Mouse (Mus musculus) neutrophil, adult 65 days (primary cell): Measurements from ENCODE around the gene Ccdc40. TPM values are rescaled to one million over a fixed set of nuclear protein-coding genes. Genes with fewer than 3 reads are reported as not detected.

Experiments
- total RNA-seq: library from RNA; stranded (reverse); gene quantifications from 2 replicates; pipeline ENCODE4 v1.2.4, GENCODE M21; 2023

Gene Ccdc40
- 0.18 and 0.28 TPM in 2 replicates for total RNA-seq

DNA sequence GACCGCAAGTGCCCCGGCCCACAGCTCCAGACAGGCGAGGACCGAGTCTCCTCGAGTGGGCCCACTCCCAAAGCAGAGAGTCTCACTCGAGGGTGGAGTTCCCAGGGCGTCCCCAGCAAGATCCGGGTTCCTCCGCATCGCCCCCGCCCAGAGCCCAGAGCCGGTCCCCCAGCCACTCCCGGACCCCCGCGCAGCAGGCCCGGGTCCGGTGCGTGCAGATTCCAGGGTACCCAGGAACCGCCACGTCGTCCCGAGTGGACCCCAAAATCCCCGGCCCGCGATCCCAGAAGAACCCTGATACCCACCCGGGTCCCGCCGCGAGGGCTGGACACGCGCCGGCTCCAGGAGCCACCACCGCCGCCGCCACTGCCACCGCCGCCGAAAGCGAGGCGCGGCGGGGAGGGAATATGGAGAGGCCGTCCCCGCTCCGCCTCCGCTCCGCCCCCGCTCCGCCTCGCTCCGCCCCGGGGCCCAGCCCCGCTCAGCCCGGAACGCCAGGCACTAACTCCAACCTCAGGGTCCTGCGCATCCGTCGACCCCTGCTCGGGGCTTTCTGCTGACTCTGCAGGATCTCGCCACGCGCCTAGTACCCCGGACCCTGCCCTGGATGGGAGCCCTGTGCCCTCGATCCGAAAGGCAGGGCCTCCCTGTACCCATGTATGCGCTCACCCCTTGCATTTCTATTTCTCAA is at the start of gene Ccdc40, which contains the start of gene Tbc1d16:
Ccdc40 (plus strand) TSS at position 482 of the 691 bp plus-strand sequence.
Tbc1d16 (minus strand) TSS at position 409 of the 691 bp plus-strand sequence.

DNA sequence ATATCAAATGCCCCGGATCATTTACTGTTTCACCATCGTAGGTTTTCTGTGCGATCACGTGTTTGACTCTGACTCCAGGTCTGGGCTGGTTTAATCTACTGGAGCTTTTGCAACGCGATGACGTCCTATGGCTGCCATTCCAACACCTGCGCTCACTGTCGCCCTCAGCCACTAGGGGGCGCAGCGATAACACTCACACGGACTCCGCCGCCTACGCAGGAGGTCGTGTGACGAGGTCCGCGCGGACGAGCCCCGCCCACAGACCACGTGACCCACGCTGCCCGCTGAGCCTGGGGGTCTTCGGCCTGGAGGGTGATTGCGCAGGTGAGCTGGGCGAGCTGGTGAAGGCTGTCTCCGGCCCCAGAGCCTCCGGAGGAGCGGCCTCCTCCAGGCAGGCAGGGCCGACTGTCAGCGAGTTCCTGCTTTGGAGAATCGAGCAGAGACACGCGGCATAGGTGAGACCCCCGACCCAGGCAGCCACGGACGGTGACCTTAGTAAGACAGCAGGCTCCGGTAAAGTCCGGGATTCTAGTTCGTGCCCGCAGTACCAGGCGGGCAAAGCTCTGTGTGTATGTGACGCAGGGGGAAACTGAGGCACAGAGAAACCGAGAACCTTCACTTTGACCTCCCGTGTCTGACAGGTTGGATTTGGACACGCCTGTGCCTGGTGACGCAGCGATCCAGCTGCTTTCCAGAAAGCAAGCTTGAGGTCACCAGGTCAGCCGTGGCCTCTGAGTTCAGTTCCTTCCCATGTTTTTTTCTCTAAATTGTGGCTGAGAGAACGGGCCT is 39.6 kb downstream of the Ccdc40 start, which contains the start of gene Gaa:
Gaa (plus strand) TSS at position 120 of the 789 bp plus-strand sequence.

DNA sequence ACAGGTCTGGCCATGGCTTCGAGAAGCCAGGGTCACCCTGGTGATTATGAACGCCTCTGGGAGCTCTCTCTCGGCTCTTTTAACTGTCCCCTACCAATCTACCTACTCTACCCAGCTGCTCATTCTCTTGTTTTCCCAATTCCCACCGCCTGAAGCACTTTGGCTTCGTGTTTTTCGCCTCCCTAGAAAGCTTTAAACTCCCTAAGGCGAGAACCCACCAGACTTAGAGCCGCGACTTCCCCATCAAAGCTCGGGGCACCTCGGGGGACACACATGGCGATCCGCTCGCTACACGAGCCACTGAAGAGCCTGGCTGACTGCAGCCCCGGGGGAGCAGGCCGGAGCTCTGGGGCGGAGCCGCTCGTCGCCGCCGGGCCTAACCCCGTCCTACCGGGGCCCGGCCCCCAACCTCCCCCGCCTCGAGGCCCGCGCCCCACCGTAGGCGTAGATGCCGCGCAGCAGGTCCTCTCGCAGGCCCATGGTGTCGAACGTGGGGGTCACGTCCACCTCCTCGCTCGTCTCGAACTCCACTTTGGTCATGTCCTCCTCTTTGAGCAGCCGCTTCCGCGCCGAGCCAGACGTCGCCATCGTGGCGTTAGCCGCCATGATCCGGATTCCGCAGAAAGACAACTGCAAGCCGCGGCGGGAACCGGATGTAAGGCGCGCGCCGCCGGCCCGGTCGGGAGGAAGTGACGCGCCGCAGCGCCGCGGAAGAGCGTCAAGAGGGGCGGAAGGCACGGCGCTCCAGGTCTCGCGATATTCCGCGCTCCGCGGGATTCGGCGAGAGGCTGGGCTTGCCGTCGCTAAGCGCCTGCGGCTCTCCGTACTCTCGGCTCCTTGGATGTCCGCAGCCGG is 71.2 kb downstream of the Ccdc40 start, which contains the start of gene Eif4a3:
Eif4a3 (minus strand) TSS at position 699 of the 855 bp plus-strand sequence.

DNA sequence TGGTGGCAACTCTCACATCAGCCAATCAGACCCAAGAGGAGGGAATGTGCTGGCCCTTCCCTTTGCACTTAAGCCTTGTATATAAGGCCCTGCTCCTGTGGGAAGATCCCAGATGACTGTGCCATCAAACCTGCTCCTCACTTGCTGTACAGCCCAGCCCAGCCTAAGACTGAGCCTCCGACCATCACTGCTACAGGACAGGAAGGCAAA is 79.2 kb downstream of the Ccdc40 start, which contains the start of gene Card14:
Card14 (plus strand) TSS at position 111 of the 210 bp plus-strand sequence.

Other genes starting within 250 kb of the Ccdc40 start
- gene Enpp7, start 240.4 kb upstream of the Ccdc40 start, total RNA-seq: not detected in 2 replicates
- 0.88 and 1.4 TPM in 2 replicates for gene Cbx2, start 205.6 kb upstream of the Ccdc40 start, total RNA-seq
- 7.2 and 7.5 TPM in 2 replicates for gene Cbx8, start 187.6 kb upstream of the Ccdc40 start, total RNA-seq
- gene Cbx4, start 142.4 kb upstream of the Ccdc40 start, total RNA-seq: 60.3 and 66.9 TPM in 2 replicates
- gene Tbc1d16, start 73 bp upstream of the Ccdc40 start, total RNA-seq: 0.45 and 0.63 TPM in 2 replicates
- gene Gaa, start 39.3 kb downstream of the Ccdc40 start, total RNA-seq: 37.8 and 44.8 TPM in 2 replicates
- 154 and 178 TPM in 2 replicates for gene Eif4a3, start 71.5 kb downstream of the Ccdc40 start, total RNA-seq
- not detected in 2 replicates for gene Card14, start 79.2 kb downstream of the Ccdc40 start, total RNA-seq
- gene Sgsh, start 127.0 kb downstream of the Ccdc40 start, total RNA-seq: 8.4 and 9.8 TPM in 2 replicates
- gene Slc26a11, start 127.0 kb downstream of the Ccdc40 start, total RNA-seq: 14.5 and 17.4 TPM in 2 replicates
- 47.8 and 49.2 TPM in 2 replicates for gene Rnf213, start 164.5 kb downstream of the Ccdc40 start, total RNA-seq